Mouse (Mus musculus) liver, embryonic 14.5 days (tissue): ENCODE measurements around the gene Gm43518. TPM values are rescaled to one million over a fixed set of nuclear protein-coding genes. Genes with fewer than 3 reads are reported as not detected.

Experiments
- ATAC-seq: fragments of 200-750 bp; cut with Nextera tagmentation; 2 replicates; pipeline ENCODE4 v1.8.0; 2017; ENCODE audit warnings: moderate number of reproducible peaks, mild to moderate bottlenecking, moderate library complexity; ENCODE audit not compliant: insufficient read depth
- DNase-seq, 3 experiments: peaks; one replicate each; pipeline ENCODE4 v3.0.0-alpha.2; 2012 to 2013; ENCODE audit warnings: low read depth in 3 of 3, low spot score in 3 of 3
- H3K27ac ChIP-seq: fragments of 300-500 bp; sonication (generic); 2 replicates; pipeline ENCODE4 v1.5.1; 2014; ENCODE audit warnings: moderate library complexity, mild to moderate bottlenecking, control low read depth, inconsistent platforms
- H3K27me3 ChIP-seq: fragments of 300-500 bp; sonication (generic); 2 replicates; pipeline ENCODE4 v1.6.1; 2014; ENCODE audit warnings: mild to moderate bottlenecking, low read length, moderate library complexity; ENCODE audit not compliant: control insufficient read depth, insufficient read depth
- H3K36me3 ChIP-seq: fragments of 300-500 bp; sonication (generic); replicated peaks from 2 replicates; pipeline ENCODE4 v1.6.1; 2014; ENCODE audit warnings: low read depth; ENCODE audit not compliant: control insufficient read depth, insufficient read depth
- H3K4me1 ChIP-seq, 2 experiments: fragments of 200-500 bp in 1 of 2; fragments of 300-500 bp in 1 of 2; sonication (generic) in 1 of 2; replicated peaks; 2 replicates each; pipeline ENCODE4 v1.6.1; 2012 to 2014; ENCODE audit warnings: antibody characterized with exemption in 1 of 2, inconsistent platforms in 1 of 2, low read length in 1 of 2; ENCODE audit not compliant: control insufficient read depth in 2 of 2, insufficient read depth in 2 of 2
- H3K4me2 ChIP-seq: fragments of 300-500 bp; sonication (generic); 2 replicates; pipeline ENCODE4 v1.6.1; 2014; ENCODE audit warnings: low read depth, mild to moderate bottlenecking, control low read depth, moderate library complexity
- H3K4me3 ChIP-seq, 2 experiments: fragments of 200-500 bp in 1 of 2; fragments of 300-500 bp in 1 of 2; sonication (generic) in 1 of 2; 2 replicates each; pipeline ENCODE4 v1.5.1; 2012 to 2014; ENCODE audit warnings: low read depth in 2 of 2, low read length in 2 of 2, mild to moderate bottlenecking in 2 of 2, control low read depth in 1 of 2, inconsistent platforms in 1 of 2, moderate library complexity in 1 of 2; ENCODE audit not compliant: insufficient read depth in 1 of 2
- H3K9ac ChIP-seq: fragments of 300-500 bp; sonication (generic); replicated peaks from 2 replicates; pipeline ENCODE4 v1.6.1; 2014; ENCODE audit warnings: mild to moderate bottlenecking, control low read depth, moderate library complexity
- H3K9me3 ChIP-seq: fragments of 300-500 bp; sonication (generic); 2 replicates; pipeline ENCODE4 v1.6.1; 2016; ENCODE audit warnings: low read length, mixed read lengths; ENCODE audit not compliant: control insufficient read depth
- CTCF ChIP-seq: IDR thresholded peaks from 2 replicates; pipeline ENCODE4 v1.5.1; 2016; ENCODE audit warnings: antibody characterized with exemption, low read depth, control low read depth
- EP300 ChIP-seq: IDR thresholded peaks from 2 replicates; pipeline ENCODE4 v1.6.1; 2016; ENCODE audit warnings: antibody characterized with exemption, low read depth
- WGBS: fragments of 180-500 bp; shearing (Covaris S2); extraction: QIAGEN DNeasy Blood & Tissue Kit; methylation state at CpG from one replicate; pipeline ENCODE4 v1.1.7; 2014; ENCODE audit not compliant: insufficient replicate concordance; 5-methylcytosine and 5-hydroxymethylcytosine counted together
- polyA plus RNA-seq, 2 experiments: library from polyadenylated mRNA; depleted of rRNA in 1 of 2; stranded (reverse) in 1 of 2; unstranded in 1 of 2; fragments of >200 nt; fragmentation: Nextera tagmentation in 1 of 2; extraction: Ambion mirVana in 1 of 2; gene quantifications; 2 replicates each; pipeline versions ENCODE4 v1.2.1 to v1.2.3; 2012 to 2014

Gene Gm43518
- polyA plus RNA-seq, 2 experiments, result 0.60 to 0.63 TPM

- Histone ChIP-seq H3K9me3 (no peaks in the 10 kb centered on the region), H3K9ac (no peak overlapping the region), H3K4me3 (no peak overlapping the region), H3K4me2 (no peak overlapping the region), H3K4me1 (peaks cover 0 to 7% of the 10 kb centered on the region in 2 experiments; a peak in 2 of 4 replicates), H3K27me3 (no peaks in the 10 kb centered on the region; the same call in 1 of the 2 replicates), H3K27ac (no peak overlapping the region), H3K36me3 (no peaks in the 10 kb centered on the region)
- WGBS, result 70% methylated on average over 18 of the region's 18 CpGs
- DNase-seq (no peak), ATAC-seq (no peak)
- no peak for TF ChIP-seq EP300
- TF ChIP-seq CTCF, result no peak
Observed at GRCm38 (mm10) chr5:123979221-123979979, 52.2 kb downstream of the Gm43518 start.

GRCm38 (mm10) chr5:123979980-123980369 lies 52.8 kb downstream of the Gm43518 start:
- no peak overlapping the region for H3K4me3 ChIP-seq
- H3K36me3 ChIP-seq, result no peaks in the 10 kb centered on the region
- H3K4me1 ChIP-seq, result peaks cover 0 to 3% of the 10 kb centered on the region in 2 experiments; a peak in 1 of 4 replicates
- DNase-seq (no peak), ATAC-seq (no peak)
- 55% methylated on average over 4 of the region's 4 CpGs for WGBS
- TF ChIP-seq CTCF, result no peak
- no peak for TF ChIP-seq EP300
- H3K9ac ChIP-seq, result no peak overlapping the region
- no peak overlapping the region for H3K4me2 ChIP-seq
- H3K9me3 ChIP-seq, result no peaks in the 10 kb centered on the region
- H3K27me3 ChIP-seq, result no peaks in the 10 kb centered on the region; the same call in 1 of the 2 replicates
- no peak overlapping the region for H3K27ac ChIP-seq

GRCm38 (mm10) chr5:123980521-123981249 lies 53.5 kb downstream of the Gm43518 start:
- no peak overlapping the region for H3K4me2 ChIP-seq
- DNase-seq (no peak), ATAC-seq (no peak)
- H3K4me1 ChIP-seq, result 0 out of 4 replicates have a peak, but pooled peaks cover 0 to 3% of the 10 kb centered on the region in 2 experiments
- no peak overlapping the region for H3K9ac ChIP-seq
- 61% methylated on average over 9 of the region's 9 CpGs for WGBS
- no peak overlapping the region for H3K4me3 ChIP-seq
- H3K27ac ChIP-seq, result no peak overlapping the region
- no peaks in the 10 kb centered on the region for H3K9me3 ChIP-seq
- no peaks in the 10 kb centered on the region; the same call in 1 of the 2 replicates for H3K27me3 ChIP-seq
- no peak for TF ChIP-seq CTCF
- H3K36me3 ChIP-seq, result no peaks in the 10 kb centered on the region

- H3K4me1 ChIP-seq, result 0 out of 4 replicates have a peak, but pooled peaks cover 0 to 3% of the 10 kb centered on the region in 2 experiments
- WGBS, result 67% methylated on average over 6 of the region's 6 CpGs
- no peak overlapping the region for H3K27ac ChIP-seq
Observed at GRCm38 (mm10) chr5:123981250-123981554, 54.0 kb downstream of the Gm43518 start.

GRCm38 (mm10) chr5:123982838-123983237 lies 55.6 kb downstream of the Gm43518 start:
- no peak overlapping the region for H3K4me2 ChIP-seq
- H3K27me3 ChIP-seq, result no peaks in the 10 kb centered on the region
- no peaks in the 10 kb centered on the region for H3K36me3 ChIP-seq
- no peak overlapping the region for H3K4me3 ChIP-seq
- no peaks in the 10 kb centered on the region for H3K9me3 ChIP-seq
- TF ChIP-seq EP300, result no peak
- H3K4me1 ChIP-seq, result 0 out of 4 replicates have a peak, but pooled peaks cover 0 to 2% of the 10 kb centered on the region in 2 experiments
- no peak overlapping the region for H3K27ac ChIP-seq
- DNase-seq, result no peak
- H3K9ac ChIP-seq, result no peak overlapping the region
- WGBS, result 60% methylated on average over 11 of the region's 11 CpGs
- ATAC-seq, result no peak

More at GRCm38 (mm10) chr5:123981250-123981554, 54.0 kb downstream of the Gm43518 start:
- no peak overlapping the region for H3K4me2 ChIP-seq
- H3K9me3 ChIP-seq, result no peaks in the 10 kb centered on the region
- TF ChIP-seq EP300 (no peak), CTCF (no peak)
- no peaks in the 10 kb centered on the region for H3K27me3 ChIP-seq
- ATAC-seq, result no peak
- H3K4me3 ChIP-seq, result no peak overlapping the region
- H3K9ac ChIP-seq, result no peak overlapping the region
- no peaks in the 10 kb centered on the region for H3K36me3 ChIP-seq
- DNase-seq, result no peak
